Mouse (Mus musculus): Measurements from ENCODE around the gene Alb.

Gene Alb

GRCm38 (mm10) chr5:90460619-90461018, at the start of gene Alb:
Gene Alb (plus strand): TSS chr5:90460897.
- DNase-seq (ENCODE audit: low spot score), result no peak

GRCm38 (mm10) chr5:90414142-90414924, 46.4 kb upstream of the Alb start:
- DNase-seq (ENCODE audit: low spot score), result no peak

GRCm38 (mm10) chr5:90414925-90415295, 45.8 kb upstream of the Alb start:
- DNase-seq (ENCODE audit: low spot score), result no peak

- DNase-seq (ENCODE audit: low spot score), result no peak
Measured at GRCm38 (mm10) chr5:90424625-90425024, 36.1 kb upstream of the Alb start.

- no peak for DNase-seq (ENCODE audit: low spot score)
Measured at GRCm38 (mm10) chr5:90425191-90425590, 35.5 kb upstream of the Alb start.

- DNase-seq (ENCODE audit: low spot score), result no peak
Measured at GRCm38 (mm10) chr5:90431053-90431452, 29.6 kb upstream of the Alb start.

GRCm38 (mm10) chr5:90439157-90439556, 21.5 kb upstream of the Alb start:
- DNase-seq (ENCODE audit: low spot score), result no peak

GRCm38 (mm10) chr5:90447577-90447976, 13.1 kb upstream of the Alb start:
- no peak for DNase-seq (ENCODE audit: low spot score)

GRCm38 (mm10) chr5:90449961-90450360, 10.7 kb upstream of the Alb start:
- DNase-seq (ENCODE audit: low spot score), result no peak

GRCm38 (mm10) chr5:90452711-90453110, 8.0 kb upstream of the Alb start:
- DNase-seq (ENCODE audit: low spot score), result no peak

- no peak for DNase-seq (ENCODE audit: low spot score)
Measured at GRCm38 (mm10) chr5:90457241-90457640, 3.5 kb upstream of the Alb start.

GRCm38 (mm10) chr5:90458727-90459126, 2.0 kb upstream of the Alb start:
- DNase-seq (ENCODE audit: low spot score), result no peak

- no peak for DNase-seq (ENCODE audit: low spot score)
Measured at GRCm38 (mm10) chr5:90466806-90467205, 6.1 kb downstream of the Alb start.

- DNase-seq (ENCODE audit: low spot score), result no peak
Measured at GRCm38 (mm10) chr5:90467245-90467644, 6.5 kb downstream of the Alb start.

- DNase-seq (ENCODE audit: low spot score), result no peak
Measured at GRCm38 (mm10) chr5:90470836-90471235, 10.1 kb downstream of the Alb start.

GRCm38 (mm10) chr5:90473902-90474301, 13.2 kb downstream of the Alb start:
- no peak for DNase-seq (ENCODE audit: low spot score)

GRCm38 (mm10) chr5:90474369-90474768, 13.7 kb downstream of the Alb start:
- no peak for DNase-seq (ENCODE audit: low spot score)

GRCm38 (mm10) chr5:90476741-90477140, 16.0 kb downstream of the Alb start:
- DNase-seq (ENCODE audit: low spot score), result no peak

- no peak for DNase-seq (ENCODE audit: low spot score)
Measured at GRCm38 (mm10) chr5:90477308-90478140, 16.8 kb downstream of the Alb start.

- DNase-seq (ENCODE audit: low spot score), result no peak
Measured at GRCm38 (mm10) chr5:90478886-90479285, 18.2 kb downstream of the Alb start.

GRCm38 (mm10) chr5:90485597-90485996, 24.9 kb downstream of the Alb start:
- DNase-seq (ENCODE audit: low spot score), result no peak

GRCm38 (mm10) chr5:90488323-90488722, 27.6 kb downstream of the Alb start:
- no peak for DNase-seq (ENCODE audit: low spot score)

- no peak for DNase-seq (ENCODE audit: low spot score)
Measured at GRCm38 (mm10) chr5:90490518-90490917, 29.8 kb downstream of the Alb start, which contains the start of gene Afp. Gene Afp (plus strand): TSS chr5:90490737.
